Mouse (Mus musculus) gastrocnemius, postnatal 36 days (tissue): ENCODE measurements around the gene Mettl7a2. TPM values are rescaled to one million over a fixed set of nuclear protein-coding genes. Genes with fewer than 3 reads are reported as not detected.

Experiments used
- DNase-seq, 2 experiments: peaks; one replicate each; pipeline ENCODE4 v3.0.0; 2022
- intact Hi-C: fragments of 180-260 bp; cut with DNase I; formaldehyde crosslinking; loops from one replicate; pipeline ENCODE4 v1.15.1; 2025
- total RNA-seq, 2 experiments: library from RNA; stranded (reverse); gene quantifications; 2 replicates each; pipeline ENCODE4 v1.2.3; 2021

Gene Mettl7a2
- total RNA-seq, 2 experiments from 2014 or later, result 0.20 to 0.25 TPM

GRCm38 (mm10) chr15:100391066-100391465 lies 38.1 kb downstream of the Mettl7a2 start:
- DNase-seq, result no peak
- intact Hi-C loops, result loop anchor here (5.0 kb wide), 1 partner anchor 66 kb away; no protein-coding TSS in a partner anchor

- intact Hi-C loops, result loop anchor here (5.0 kb wide), 1 partner anchor 66 kb away; no protein-coding TSS in a partner anchor
- DNase-seq, result no peak
These were observed 38.6 kb downstream of the Mettl7a2 start for GRCm38 (mm10) chr15:100391599-100391998.

- intact Hi-C loops, result loop anchor here (5.0 kb wide), 1 partner anchor 64 kb away; no protein-coding TSS in a partner anchor
- no peak for DNase-seq
These were observed 40.0 kb downstream of the Mettl7a2 start for GRCm38 (mm10) chr15:100393016-100393415.

GRCm38 (mm10) chr15:100395561-100395960 lies 42.6 kb downstream of the Mettl7a2 start:
- no peak for DNase-seq
- intact Hi-C loops, result no loop called here

- intact Hi-C loops, result no loop called here
- DNase-seq, result no peak
These were observed 47.7 kb downstream of the Mettl7a2 start for GRCm38 (mm10) chr15:100400592-100401250.

GRCm38 (mm10) chr15:100401811-100402210 lies 48.8 kb downstream of the Mettl7a2 start:
- no peak for DNase-seq
- intact Hi-C loops, result no loop called here

- intact Hi-C loops, result no loop called here
- no peak for DNase-seq
These were observed 49.3 kb downstream of the Mettl7a2 start for GRCm38 (mm10) chr15:100402347-100402746.

- no peak for DNase-seq
- intact Hi-C loops, result no loop called here
These were observed 49.8 kb downstream of the Mettl7a2 start for GRCm38 (mm10) chr15:100402798-100403197.

- intact Hi-C loops, result no loop called here
- no peak for DNase-seq
These were observed 50.5 kb downstream of the Mettl7a2 start for GRCm38 (mm10) chr15:100403318-100404000.

- no peak for DNase-seq
- intact Hi-C loops, result no loop called here
These were observed 53.1 kb downstream of the Mettl7a2 start for GRCm38 (mm10) chr15:100406088-100406487.

- no peak for DNase-seq
- intact Hi-C loops, result no loop called here
These were observed 58.1 kb downstream of the Mettl7a2 start for GRCm38 (mm10) chr15:100410918-100411672.

Other genes with a start within 250 kb of the Mettl7a2 start
- gene Atf1, start 125.4 kb upstream of the Mettl7a2 start, total RNA-seq, result 10 to 100 TPM; 36.7 to 47.1 TPM
- not detected for gene Tmprss12, start 72.4 kb upstream of the Mettl7a2 start, total RNA-seq
- 10 to 100 TPM; 27.9 to 31.9 TPM for gene Mettl7a1, start 49.1 kb upstream of the Mettl7a2 start, total RNA-seq
- under 1 TPM; 0.17 to 0.33 TPM for gene Mettl7a3, start 18.3 kb upstream of the Mettl7a2 start, total RNA-seq
- not detected for gene Methig1, start 51 bp upstream of the Mettl7a2 start, total RNA-seq
- gene Higd1c, start 11.3 kb downstream of the Mettl7a2 start, total RNA-seq, result not detected
- gene Gm5475, start 68.9 kb downstream of the Mettl7a2 start, total RNA-seq, result not detected
- 10 to 100 TPM; 37.5 to 48.9 TPM for gene Slc11a2, start 71.9 kb downstream of the Mettl7a2 start, total RNA-seq
- 1 to 10 TPM; 8.0 to 9.3 TPM for gene Letmd1, start 115.8 kb downstream of the Mettl7a2 start, total RNA-seq
- 1 to 10 TPM; 2.3 to 2.5 TPM for gene Csrnp2, start 142.3 kb downstream of the Mettl7a2 start, total RNA-seq
- gene Tfcp2, start 198.8 kb downstream of the Mettl7a2 start, total RNA-seq, result 10 to 100 TPM in 1 of 2 experiments, 1 to 10 TPM in 1; 9.2 to 10.8 TPM
- 10 to 100 TPM; 10.4 to 14.1 TPM for gene Pou6f1, start 246.8 kb downstream of the Mettl7a2 start, total RNA-seq